Mouse (Mus musculus) intestine, embryonic 14.5 days (tissue): Measurements from ENCODE around the gene Nhsl2. TPM values are rescaled to one million over a fixed set of nuclear protein-coding genes. Genes with fewer than 3 reads are reported as not detected.

ENCODE experiments used
- ATAC-seq: fragments of 200-750 bp; cut with Nextera tagmentation; replicated peaks from 2 replicates; pipeline ENCODE4 v1.8.0; 2017; ENCODE audit warnings: low read depth, moderate number of reproducible peaks, moderate TSS enrichment, moderate library complexity; ENCODE audit not compliant: low FRiP score, low TSS enrichment
- DNase-seq: peaks from one replicate; pipeline ENCODE4 v3.0.0-alpha.2; 2018; ENCODE audit warnings: low spot score
- H3K27ac ChIP-seq: fragments of 300-500 bp; sonication (generic); 2 replicates; pipeline ENCODE4 v1.5.1; 2014; ENCODE audit warnings: low read depth, mild to moderate bottlenecking, control low read depth
- H3K27me3 ChIP-seq: fragments of 300-500 bp; sonication (generic); replicated peaks from 2 replicates; pipeline ENCODE4 v1.6.1; 2014; ENCODE audit warnings: low read length, control low read depth; ENCODE audit not compliant: control insufficient read depth, insufficient read depth
- H3K36me3 ChIP-seq: fragments of 300-500 bp; sonication (generic); 2 replicates; pipeline ENCODE4 v1.6.1; 2014; ENCODE audit warnings: low read length, control low read depth; ENCODE audit not compliant: control insufficient read depth, insufficient read depth
- H3K4me1 ChIP-seq: fragments of 300-500 bp; sonication (generic); replicated peaks from 2 replicates; pipeline ENCODE4 v1.6.1; 2014; ENCODE audit warnings: low read length, control low read depth, mixed read lengths; ENCODE audit not compliant: control insufficient read depth, insufficient read depth
- H3K4me2 ChIP-seq: fragments of 300-500 bp; sonication (generic); 2 replicates; pipeline ENCODE4 v1.6.1; 2014; ENCODE audit warnings: low read length
- H3K4me3 ChIP-seq: fragments of 300-500 bp; sonication (generic); 2 replicates; pipeline ENCODE4 v1.5.1; 2014; ENCODE audit warnings: low read depth, low read length, control low read depth, mixed read lengths
- H3K9ac ChIP-seq: fragments of 300-500 bp; sonication (generic); 2 replicates; pipeline ENCODE4 v1.6.1; 2014; ENCODE audit warnings: mild to moderate bottlenecking, low read length
- H3K9me3 ChIP-seq: fragments of 300-500 bp; sonication (generic); 2 replicates; pipeline ENCODE4 v1.6.1; 2016; ENCODE audit warnings: low read length, control low read depth; ENCODE audit not compliant: control insufficient read depth
- WGBS: fragments of 180-500 bp; shearing (Covaris S2); extraction: QIAGEN DNeasy Blood & Tissue Kit; methylation state at CpG from one replicate; pipeline ENCODE4 v1.1.7; 2014; 5-methylcytosine and 5-hydroxymethylcytosine counted together
- polyA plus RNA-seq: library from polyadenylated mRNA; unstranded; fragments of >200 nt; fragmentation: Nextera tagmentation; extraction: Ambion mirVana; gene quantifications from 2 replicates; pipeline ENCODE4 v1.2.1, GENCODE M21; 2014

The Nhsl2 gene
- polyA plus RNA-seq, 1 experiment from 2014 or later: 13.8 TPM

DNA sequence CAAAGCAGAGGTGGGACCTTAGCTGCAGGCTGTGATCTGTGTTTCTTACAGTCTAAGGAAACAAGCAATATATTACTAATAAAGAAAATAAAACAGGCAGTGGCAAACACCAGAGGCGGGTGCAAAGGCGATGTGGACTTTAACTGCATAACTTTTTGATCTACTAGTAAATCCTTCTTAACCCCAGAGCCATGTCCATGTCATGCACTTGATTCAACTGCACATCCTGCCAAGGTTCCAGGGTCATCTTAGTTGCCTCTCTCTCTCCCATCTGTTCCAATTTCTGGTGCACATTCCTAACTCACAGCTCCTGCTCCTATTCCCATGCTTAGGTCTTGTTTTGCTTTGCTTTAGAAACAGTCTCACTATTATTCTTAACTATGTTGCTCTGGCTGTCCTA, 104.1 kb downstream of the Nhsl2 start:
- Histone ChIP-seq H3K9ac (no peak overlapping the region), H3K36me3 (no peaks in the 10 kb centered on the region), H3K4me3 (no peak overlapping the region), H3K4me2 (no peak overlapping the region), H3K27ac (no peak overlapping the region), H3K9me3 (no peaks in the 10 kb centered on the region), H3K4me1 (0 out of 2 replicates have a peak, but pooled peaks cover 2% of the 10 kb centered on the region), H3K27me3 (0 out of 2 replicates have a peak, but pooled peaks cover 3% of the 10 kb centered on the region)
- 86% methylated on average over 2 of the region's 2 CpGs for WGBS
- ATAC-seq: no peak
- DNase-seq: no peak

GRCm38 (mm10) chrX:101953787-101954491, 104.8 kb downstream of the Nhsl2 start:
- H3K36me3 ChIP-seq: no peaks in the 10 kb centered on the region
- peak overlapping the region; percentile 17; the same call in 1 of the 2 replicates for H3K4me3 ChIP-seq
- H3K4me1 ChIP-seq: 0 out of 2 replicates have a peak, but pooled peaks cover 2% of the 10 kb centered on the region
- peak; percentile 91 for DNase-seq
- H3K4me2 ChIP-seq: peak overlapping the region; percentile 47
- 0 out of 2 replicates have a peak, but pooled peaks cover 6% of the 10 kb centered on the region for H3K27me3 ChIP-seq
- H3K27ac ChIP-seq: no peak overlapping the region
- peak overlapping the region; percentile 27; the same call in 1 of the 2 replicates for H3K9ac ChIP-seq
- no peaks in the 10 kb centered on the region for H3K9me3 ChIP-seq
- peak; percentile 97 for ATAC-seq
- 14% methylated on average over 26 of the region's 30 CpGs for WGBS

DNA sequence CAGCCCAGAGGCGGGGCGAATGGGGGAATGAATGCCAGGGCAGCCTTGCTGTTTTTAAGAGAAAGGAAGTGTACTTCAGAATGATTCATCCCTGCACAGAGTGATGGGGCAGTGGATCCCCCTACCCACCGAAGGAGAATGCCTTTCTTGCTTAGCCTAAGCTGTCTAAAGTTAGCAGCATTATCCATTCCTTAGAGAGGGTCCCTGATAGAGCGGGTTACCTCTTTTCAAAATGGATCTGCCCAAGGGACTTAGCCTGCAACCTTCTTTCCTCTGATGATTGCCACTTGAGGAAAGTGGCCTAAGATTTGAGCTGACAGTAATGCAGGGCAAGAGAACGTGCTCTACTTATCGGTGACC, 105.3 kb downstream of the Nhsl2 start:
- no peak for ATAC-seq
- Histone ChIP-seq H3K4me2 (peak overlapping the region; percentile 22; the same call in 1 of the 2 replicates), H3K27me3 (0 out of 2 replicates have a peak, but pooled peaks cover 6% of the 10 kb centered on the region), H3K36me3 (no peaks in the 10 kb centered on the region), H3K9ac (no peak overlapping the region), H3K27ac (no peak overlapping the region), H3K4me1 (0 out of 2 replicates have a peak, but pooled peaks cover 2% of the 10 kb centered on the region), H3K4me3 (no peak overlapping the region), H3K9me3 (no peaks in the 10 kb centered on the region)
- WGBS: 36% methylated on average over 6 of the region's 6 CpGs
- DNase-seq: no peak

DNA sequence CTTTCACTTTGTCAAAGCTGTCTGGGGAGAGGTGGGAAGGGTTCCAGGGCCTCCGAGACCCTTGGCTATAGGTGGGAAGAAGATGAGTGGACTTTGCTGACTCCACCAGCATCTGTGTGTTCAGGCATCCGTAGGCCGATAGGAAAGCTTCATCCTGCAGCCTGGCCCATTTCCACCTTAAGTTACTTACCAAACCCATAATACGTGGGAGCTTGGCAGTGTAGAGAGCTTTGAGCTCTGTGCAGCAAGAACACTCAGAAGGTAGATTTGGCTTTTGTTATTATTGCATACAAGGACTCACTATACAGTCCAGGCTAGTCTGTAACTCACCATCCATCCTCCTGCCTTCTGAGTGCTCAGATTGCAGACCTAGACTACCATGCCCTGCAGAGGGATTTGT, 112.7 kb downstream of the Nhsl2 start:
- no peaks in the 10 kb centered on the region for H3K36me3 ChIP-seq
- no peak for ATAC-seq
- no peak overlapping the region for H3K9ac ChIP-seq
- H3K9me3 ChIP-seq: no peaks in the 10 kb centered on the region
- no peaks in the 10 kb centered on the region for H3K4me1 ChIP-seq
- H3K27ac ChIP-seq: no peak overlapping the region
- WGBS: 78% methylated on average over 4 of the region's 4 CpGs
- DNase-seq: no peak
- H3K27me3 ChIP-seq: 0 out of 2 replicates have a peak, but pooled peaks cover 3% of the 10 kb centered on the region
- H3K4me3 ChIP-seq: no peak overlapping the region
- H3K4me2 ChIP-seq: no peak overlapping the region

DNA sequence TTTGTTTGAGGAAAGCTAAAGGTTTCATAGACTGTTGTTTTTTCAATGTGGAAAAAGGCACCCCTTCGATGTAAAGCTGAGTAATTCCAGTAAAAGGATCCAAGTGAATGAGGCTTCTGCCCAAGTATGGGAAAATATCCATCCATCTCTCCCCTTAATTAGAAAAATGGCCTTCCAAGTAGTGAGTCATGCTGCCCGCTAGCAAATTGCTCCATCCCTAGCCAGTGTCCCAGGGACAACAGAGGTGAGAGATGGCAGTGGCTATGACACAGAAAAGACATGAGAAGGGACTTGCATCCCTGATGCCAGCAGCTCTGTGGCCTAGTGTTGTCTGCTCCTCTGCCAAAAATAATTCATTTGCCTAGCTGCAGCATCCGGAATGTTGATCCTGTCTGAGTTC, 114.5 kb downstream of the Nhsl2 start:
- WGBS: 71% methylated on average over 3 of the region's 3 CpGs
- DNase-seq (no peak), ATAC-seq (no peak)
- 0 out of 2 replicates have a peak, but pooled peaks cover under 1% of the 10 kb centered on the region for H3K27me3 ChIP-seq
- H3K4me3 ChIP-seq: no peak overlapping the region
- no peak overlapping the region for H3K27ac ChIP-seq
- H3K9me3 ChIP-seq: no peaks in the 10 kb centered on the region
- no peak overlapping the region for H3K9ac ChIP-seq
- H3K4me2 ChIP-seq: no peak overlapping the region
- no peaks in the 10 kb centered on the region for H3K4me1 ChIP-seq
- no peaks in the 10 kb centered on the region for H3K36me3 ChIP-seq

DNA sequence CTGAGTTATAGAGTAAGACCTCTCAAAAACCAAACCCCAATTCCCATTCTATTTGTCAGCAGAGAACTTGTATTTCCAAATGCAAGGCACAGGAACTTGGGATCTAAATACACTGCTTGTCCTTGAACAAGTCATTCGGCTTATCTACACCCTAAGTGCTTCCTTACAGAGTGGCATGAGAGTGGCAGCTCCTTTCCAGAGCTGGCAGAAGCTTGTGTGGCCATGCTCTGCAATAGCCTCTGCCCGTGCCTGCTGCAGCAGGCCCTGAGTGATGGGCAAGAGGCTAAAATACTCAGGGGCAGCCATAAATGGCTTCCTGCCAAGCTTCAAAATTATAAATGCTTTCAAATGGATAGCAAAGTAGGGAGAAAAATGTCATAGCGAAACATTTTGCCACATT, 123.8 kb downstream of the Nhsl2 start:
- Histone ChIP-seq H3K9ac (no peak overlapping the region), H3K4me3 (no peak overlapping the region)
- 70% methylated on average over 3 of the region's 3 CpGs for WGBS

GRCm38 (mm10) chrX:101976931-101977330, 127.7 kb downstream of the Nhsl2 start:
- Histone ChIP-seq H3K4me1 (no peaks in the 10 kb centered on the region), H3K9ac (no peak overlapping the region), H3K4me3 (no peak overlapping the region), H3K4me2 (no peak overlapping the region), H3K36me3 (no peaks in the 10 kb centered on the region), H3K27me3 (peaks cover 8% of the 10 kb centered on the region; the same call in 1 of the 2 replicates), H3K9me3 (no peaks in the 10 kb centered on the region), H3K27ac (no peak overlapping the region)
- 67% methylated on average over 3 of the region's 3 CpGs for WGBS
- ATAC-seq (no peak), DNase-seq (no peak)

More for the DNA sequence above, 123.8 kb downstream of the Nhsl2 start:
- H3K36me3 ChIP-seq: no peaks in the 10 kb centered on the region
- H3K27ac ChIP-seq: no peak overlapping the region
- H3K4me1 ChIP-seq: no peaks in the 10 kb centered on the region
- no peaks in the 10 kb centered on the region for H3K9me3 ChIP-seq
- H3K27me3 ChIP-seq: 0 out of 2 replicates have a peak, but pooled peaks cover 5% of the 10 kb centered on the region
- ATAC-seq (no peak), DNase-seq (no peak)
- H3K4me2 ChIP-seq: no peak overlapping the region

DNA sequence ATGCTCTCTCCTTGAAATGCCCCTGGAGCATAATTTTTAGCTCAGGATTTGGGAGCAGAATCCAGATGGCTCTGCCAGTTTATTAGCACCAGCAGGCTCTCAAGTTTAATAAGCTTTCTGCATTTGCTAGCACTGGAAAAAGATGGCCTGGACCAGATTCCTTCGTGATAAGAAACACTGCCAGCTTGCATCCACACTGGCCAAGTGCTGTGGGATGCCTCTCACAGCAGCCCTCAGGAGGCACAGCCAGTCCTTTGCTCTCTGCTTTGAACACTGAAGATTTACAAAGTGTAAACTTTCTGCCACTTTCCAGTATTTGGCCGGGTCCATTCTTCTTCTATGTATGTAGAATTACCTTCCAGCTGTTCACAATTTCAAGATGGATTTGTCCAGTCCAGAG, 129.7 kb downstream of the Nhsl2 start:
- 20% methylated on average over 2 of the region's 2 CpGs for WGBS
- no peak overlapping the region for H3K4me3 ChIP-seq
- H3K9ac ChIP-seq: no peak overlapping the region
- no peaks in the 10 kb centered on the region for H3K9me3 ChIP-seq
- H3K4me2 ChIP-seq: no peak overlapping the region
- ATAC-seq (no peak), DNase-seq (no peak)
- H3K4me1 ChIP-seq: no peaks in the 10 kb centered on the region
- peak overlapping the region; percentile 65 for H3K27ac ChIP-seq
- H3K27me3 ChIP-seq: peaks cover 8% of the 10 kb centered on the region; the same call in 1 of the 2 replicates
- H3K36me3 ChIP-seq: no peaks in the 10 kb centered on the region

GRCm38 (mm10) chrX:101979267-101979666, 130.1 kb downstream of the Nhsl2 start:
- Histone ChIP-seq H3K27me3 (peaks cover 8% of the 10 kb centered on the region; the same call in 1 of the 2 replicates), H3K27ac (peak overlapping the region; percentile 65), H3K4me2 (no peak overlapping the region), H3K36me3 (no peaks in the 10 kb centered on the region), H3K9ac (no peak overlapping the region), H3K4me3 (no peak overlapping the region), H3K4me1 (no peaks in the 10 kb centered on the region), H3K9me3 (no peaks in the 10 kb centered on the region)
- peak; percentile 85 for ATAC-seq
- WGBS: 29% methylated on average over 5 of the region's 5 CpGs
- DNase-seq: peak; percentile 54
